Mouse (Mus musculus) thymus, postnatal 14 days (tissue): Measurements from ENCODE around the gene Mfn1.

Experiments used
- DNase-seq: peaks from one replicate; pipeline ENCODE4 v3.0.0; 2021

The Mfn1 gene

DNA sequence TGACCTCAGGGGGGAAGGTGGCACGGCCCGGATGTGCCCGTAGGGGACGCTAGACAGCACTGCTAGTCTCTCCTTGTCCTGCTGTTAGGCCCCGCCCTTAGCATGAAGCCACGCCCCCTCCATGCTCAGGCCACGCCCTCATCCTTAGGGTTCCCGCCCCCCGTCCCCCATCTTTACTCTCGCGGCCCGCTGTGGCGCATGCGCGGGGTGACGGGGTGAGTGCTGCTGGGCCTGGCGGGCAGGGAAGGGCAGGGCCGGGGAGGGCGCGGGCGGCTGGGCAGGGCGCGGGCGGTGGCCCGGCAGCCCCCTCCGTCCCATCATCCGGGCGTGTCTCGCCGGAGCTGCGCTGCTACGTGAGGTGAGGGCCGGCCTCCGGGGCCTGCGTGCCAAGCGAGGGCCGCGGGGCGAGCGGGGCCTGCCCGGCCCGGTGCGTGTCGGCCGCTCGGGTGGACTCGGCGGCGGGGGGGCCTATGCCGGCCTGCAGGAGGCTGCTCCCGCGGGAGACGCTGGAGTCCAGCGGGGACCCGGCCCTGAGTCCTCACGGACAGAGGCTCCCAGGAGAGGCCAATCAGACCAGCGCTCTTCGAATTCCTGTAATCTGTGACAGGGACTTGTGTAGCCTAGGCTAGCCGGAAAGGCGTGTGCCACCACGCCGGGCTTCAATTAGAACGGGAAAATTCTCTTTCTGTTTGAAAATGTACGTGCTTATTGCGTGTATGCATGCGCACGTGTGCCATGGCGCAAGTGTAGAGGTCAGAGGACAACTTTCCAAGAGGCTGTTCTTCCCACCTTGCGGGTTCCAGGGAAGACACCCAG lies 18.7 kb upstream of the Mfn1 start:
- DNase-seq: peak; percentile 95

DNA sequence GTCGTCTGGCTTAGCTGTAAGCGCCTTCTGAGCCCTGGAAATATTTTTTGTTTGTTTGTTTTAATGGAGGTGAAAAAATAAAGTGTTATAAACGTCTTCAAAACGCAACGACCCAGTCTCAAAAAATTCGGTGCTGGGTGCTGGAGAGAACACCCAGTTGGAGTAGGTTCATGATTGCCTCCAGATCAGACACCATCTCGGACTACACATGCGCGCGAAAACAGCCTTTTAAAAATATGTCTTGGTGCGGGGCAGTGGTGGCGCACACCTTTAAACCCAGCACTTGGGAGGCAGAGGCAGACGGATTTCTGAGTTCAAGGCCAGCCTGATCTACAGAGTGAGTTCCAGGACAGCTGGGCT lies 18.1 kb upstream of the Mfn1 start:
- DNase-seq: peak; percentile 33

DNA sequence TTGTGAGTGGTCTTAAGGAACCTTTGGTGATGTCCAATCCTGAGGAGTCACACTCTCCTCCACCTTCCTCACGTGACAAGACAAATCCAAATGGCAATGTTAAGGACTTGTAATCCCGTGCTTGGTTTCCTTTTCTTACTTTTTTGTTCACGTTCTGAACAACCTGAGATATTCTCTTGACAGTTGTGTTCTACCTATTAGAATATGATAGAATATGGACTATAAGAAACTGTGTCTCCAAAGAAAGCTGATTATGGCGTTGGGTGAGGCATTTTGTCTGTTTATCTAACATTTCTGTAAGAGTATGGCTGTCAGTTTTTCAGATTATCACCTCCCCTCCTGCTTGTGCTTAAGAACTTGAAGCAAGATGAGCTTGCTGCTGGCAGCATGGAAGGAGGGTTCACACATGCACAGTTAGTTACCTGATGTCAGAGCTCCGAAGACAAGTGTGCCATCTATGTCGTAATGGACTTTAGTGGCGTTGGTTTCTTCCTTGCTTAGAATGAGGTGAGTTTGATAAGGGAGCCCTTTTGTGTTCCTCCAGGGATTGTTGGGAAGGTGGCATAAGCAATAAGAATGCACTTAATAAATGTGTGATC lies 16.5 kb upstream of the Mfn1 start:
- no peak for DNase-seq

DNA sequence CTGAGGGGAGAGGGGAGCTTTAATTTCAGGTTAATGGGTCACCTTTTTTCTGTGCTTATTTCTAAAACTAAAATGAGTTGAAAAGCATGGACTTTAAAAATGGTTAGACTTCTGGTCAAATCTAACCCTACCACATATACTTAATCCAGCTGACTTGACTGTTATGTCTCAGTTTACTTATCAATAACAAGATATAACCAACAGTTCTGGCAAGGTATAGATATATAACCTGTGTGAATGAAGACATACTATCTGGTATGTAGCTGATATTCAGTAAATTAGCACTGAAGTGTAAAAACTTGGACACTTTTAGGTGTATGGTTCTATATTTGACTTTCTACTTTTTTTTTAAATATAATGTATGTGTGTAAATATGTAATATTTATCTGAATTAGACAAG lies 15.7 kb upstream of the Mfn1 start:
- no peak for DNase-seq

DNA sequence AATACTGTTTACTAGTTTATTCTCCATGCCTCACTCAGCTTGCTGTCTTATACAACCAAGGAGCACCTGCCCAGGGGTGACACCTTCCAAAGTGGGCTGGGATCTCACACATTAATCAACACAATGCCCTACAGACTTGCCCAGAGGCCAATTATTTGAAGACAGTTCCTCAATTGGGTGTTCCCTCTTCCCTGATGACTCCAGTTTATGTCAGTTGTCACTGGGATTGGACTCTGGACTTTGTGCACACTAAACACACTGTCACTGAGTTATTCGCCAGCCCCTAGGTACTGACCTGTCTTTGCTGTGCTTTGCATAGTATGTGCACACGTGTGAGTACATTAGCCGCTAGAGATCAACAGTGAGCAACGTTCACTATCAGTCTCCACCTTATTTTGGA lies 2.1 kb upstream of the Mfn1 start:
- no peak for DNase-seq

DNA sequence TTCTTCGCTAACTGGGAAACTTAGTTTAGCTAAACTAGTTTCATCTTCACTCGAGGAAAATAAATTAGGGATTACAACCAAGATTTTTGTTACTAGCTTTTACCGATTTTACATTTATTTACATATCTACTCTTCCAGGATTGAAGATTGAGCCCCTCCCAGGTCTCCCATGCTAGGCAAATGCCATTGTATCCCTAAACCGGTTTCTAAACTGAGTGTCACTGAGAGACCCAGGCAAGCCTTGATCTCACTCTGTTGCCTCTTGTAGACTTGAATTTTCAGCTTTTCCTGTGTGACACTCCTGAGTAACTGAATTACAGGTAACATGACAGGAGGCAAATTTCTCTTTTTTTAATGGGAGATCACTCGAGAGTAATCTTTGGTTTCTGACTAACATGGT lies 776 bp downstream of the Mfn1 start:
- no peak for DNase-seq

DNA sequence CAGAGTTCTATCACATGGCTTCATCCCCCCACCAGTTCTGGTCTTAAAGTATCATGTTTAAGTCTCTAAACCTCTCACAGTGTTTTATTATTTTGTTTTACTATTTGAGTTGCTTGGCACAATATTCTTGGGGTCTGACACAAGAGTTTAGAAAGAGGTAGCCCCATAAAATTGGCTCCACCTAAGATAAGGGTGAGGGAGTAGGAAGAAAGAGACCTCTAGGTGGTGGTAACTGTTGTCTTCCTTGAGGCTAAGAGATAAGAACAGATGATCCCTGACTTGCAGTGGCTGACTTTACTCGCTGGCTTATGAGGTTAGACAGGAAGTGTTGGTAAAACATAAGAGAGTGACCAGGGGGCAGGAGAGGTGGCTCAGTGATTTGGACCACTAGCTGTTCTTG lies 6.4 kb downstream of the Mfn1 start:
- DNase-seq: no peak

DNA sequence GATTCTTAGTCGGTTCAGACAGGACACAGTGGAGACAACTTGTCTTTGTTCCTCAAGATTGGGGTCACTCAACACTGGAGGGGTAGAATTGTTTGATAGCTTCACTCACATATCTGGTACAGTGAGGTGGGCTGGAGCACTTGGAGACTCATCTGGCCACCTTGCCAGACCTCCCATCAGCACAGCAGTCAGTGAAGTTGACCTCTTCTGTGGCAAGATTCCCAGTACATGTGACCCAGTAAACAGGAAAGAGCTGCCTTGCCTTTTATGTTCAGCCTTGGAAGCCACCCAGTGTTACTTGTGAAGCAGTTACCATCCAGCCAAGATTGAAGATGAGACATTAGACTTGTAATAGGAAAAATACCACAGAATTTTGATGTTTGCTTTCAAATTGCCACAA lies 8.3 kb downstream of the Mfn1 start:
- DNase-seq: no peak

DNA sequence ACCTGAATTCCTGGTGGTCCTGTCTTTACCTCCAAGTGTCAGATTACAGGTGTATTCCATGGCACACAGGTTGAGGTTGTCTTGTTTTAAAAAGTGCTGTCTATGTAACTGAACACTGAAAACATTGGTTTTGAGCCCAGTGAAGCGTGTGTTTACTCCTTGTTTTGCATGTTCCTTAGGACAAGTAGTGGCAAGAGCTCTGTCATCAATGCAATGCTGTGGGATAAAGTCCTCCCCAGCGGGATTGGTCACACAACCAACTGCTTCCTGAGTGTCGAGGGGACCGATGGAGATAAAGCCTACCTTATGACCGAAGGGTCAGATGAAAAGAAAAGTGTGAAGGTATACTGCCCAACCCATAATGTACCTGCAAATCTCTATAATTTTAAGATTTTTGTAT lies 8.8 kb downstream of the Mfn1 start:
- DNase-seq: no peak

DNA sequence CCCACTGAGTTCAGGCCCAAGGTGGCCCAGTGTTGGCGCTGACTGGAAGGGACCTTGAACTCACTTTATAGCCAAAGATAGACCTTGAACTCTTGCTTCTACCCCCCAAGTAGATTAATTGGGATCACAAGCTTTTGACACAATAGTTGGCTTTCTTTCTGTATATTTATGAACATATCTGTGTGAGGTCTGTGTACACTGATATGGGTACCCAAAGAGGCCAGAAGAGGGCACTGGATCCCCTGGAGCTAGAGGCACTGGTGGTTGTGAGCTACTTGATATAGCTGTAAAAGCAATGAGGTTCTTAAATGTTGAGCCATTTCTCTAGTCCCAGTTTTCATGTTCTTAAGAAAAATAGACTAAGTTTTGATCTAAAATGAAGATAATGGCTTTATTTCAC lies 23.8 kb downstream of the Mfn1 start:
- peak; percentile 49 for DNase-seq

DNA sequence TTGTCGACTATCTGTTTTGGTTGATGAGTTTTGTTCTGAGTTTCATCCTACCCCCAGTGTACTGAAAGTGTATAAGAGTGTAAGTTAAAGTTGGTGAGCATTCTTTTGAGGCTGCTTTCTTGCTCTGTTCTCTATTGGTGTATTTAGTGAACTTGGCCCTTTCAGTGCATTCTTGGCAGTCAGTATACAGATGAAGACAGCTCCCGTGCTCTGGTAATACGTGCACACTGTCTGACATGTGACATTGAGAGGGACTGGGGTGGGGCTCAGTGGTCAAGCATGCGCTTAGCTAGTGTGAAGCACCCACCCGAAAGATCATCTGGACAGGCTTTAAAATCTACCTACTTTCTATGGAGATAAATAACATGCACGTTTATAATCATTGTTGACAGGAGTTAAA lies 34.1 kb downstream of the Mfn1 start:
- no peak for DNase-seq

DNA sequence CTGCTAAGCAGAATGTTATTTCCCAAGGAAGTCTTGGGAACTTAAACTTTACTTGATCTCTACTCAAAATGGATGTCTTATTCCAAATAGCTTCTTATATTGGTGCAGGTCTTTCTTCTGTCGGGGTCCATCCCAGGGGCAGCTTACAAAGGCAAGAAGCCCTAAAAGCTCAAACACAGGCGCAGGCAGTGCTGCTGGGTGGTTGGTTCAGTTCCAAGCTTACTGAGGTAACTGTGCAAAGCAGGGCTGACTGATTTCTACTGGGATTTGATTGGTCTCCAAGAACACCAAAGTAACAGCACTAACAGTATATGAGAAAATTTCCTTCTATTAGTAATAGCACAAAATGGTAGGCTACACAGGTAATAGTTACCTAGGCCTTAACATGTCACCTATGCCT lies 43.8 kb downstream of the Mfn1 start:
- no peak for DNase-seq

DNA sequence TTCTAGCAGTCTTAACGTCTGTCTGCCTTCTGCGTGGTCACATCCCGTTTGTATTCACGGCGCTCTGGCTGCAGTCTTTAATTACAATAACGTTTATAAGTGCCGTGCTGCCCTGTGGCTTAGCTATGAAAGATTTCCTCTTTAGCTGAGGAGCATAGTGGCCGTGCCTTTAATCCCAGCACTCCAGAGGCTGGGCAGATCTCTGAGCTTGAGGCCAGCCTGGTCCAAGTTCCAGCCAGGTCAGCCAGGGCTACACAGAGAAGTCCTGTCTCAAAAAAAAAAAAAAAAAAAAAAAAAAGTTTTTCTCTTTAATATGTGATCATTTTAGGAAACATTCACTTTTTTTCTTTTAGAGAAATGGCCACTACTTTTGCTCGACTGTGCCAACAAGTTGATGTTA lies 44.6 kb downstream of the Mfn1 start:
- no peak for DNase-seq

DNA sequence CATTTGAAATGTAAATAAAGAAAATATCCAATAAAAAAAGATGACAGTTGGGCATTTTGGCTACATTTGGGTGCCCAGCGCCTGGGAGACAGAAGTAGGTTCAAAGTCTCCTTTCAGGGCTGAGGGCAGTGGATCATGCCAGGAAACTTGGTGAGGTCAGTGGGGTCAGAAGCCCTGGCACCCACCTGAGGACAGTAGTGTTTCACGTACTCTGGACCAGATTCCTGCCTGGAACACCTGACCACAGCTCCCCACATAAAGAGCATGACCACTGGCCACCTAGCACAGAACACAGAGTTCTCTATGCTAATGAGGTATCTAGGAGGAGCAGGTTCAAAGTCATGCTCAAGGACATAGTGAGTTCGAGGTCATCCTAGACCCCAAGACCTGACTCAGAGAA lies 45.9 kb downstream of the Mfn1 start:
- DNase-seq: no peak

DNA sequence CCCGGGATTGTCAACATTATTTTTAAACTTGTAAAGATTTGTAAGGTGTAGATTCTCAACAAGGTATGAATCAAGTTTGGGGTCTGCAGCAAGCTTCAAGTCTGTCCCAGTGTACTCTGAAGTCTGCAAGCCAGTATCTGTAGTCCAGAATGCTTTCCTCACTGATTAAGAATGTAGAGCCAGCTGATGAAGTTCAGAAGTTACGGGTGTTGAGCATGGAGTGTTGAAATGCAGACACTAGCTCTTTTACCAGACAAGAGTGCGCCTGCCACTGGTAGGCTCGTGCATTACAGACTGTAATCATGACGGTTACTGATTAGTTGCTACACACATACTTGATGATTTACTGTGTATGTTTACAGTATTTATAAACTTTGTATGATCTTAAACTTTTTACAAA lies 49.5 kb downstream of the Mfn1 start:
- no peak for DNase-seq

DNA sequence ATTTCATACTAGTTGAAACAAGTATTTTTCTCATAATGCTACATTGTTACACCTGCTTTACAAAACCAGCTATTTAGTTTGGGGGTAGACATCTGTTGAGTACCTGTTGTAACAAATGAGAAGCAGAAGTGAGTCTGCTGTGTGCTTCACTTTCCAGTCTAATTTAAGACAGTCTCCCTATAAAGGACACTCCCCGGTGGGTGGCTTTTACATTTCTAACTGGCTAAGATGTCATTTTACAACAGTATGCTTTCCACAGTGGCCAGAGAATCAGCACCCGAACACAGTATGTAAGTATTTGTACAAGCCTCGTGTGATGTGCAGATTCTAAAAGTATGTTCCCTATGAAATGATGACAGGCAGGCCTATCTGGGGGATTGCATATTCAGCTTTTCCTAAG lies 51.5 kb downstream of the Mfn1 start:
- no peak for DNase-seq

DNA sequence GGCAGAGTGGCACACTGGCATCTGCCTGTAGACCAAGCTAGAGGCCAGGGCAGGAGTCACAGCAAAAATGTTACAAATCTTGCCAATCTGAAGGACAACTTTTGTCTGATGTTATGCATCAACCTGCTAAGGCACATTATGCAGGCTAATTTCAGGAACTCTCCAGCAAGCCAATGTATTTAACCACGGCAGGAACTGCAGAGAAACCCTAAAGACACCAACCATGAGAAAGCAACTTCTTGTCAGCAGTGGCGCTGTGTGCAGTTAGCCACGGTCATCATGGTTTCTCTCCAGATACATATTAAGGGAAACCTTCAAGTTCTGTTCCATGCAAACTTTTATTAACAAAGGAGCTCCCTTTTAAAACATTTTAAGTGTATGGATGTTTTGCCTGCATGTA lies 52.6 kb downstream of the Mfn1 start:
- DNase-seq: no peak

DNA sequence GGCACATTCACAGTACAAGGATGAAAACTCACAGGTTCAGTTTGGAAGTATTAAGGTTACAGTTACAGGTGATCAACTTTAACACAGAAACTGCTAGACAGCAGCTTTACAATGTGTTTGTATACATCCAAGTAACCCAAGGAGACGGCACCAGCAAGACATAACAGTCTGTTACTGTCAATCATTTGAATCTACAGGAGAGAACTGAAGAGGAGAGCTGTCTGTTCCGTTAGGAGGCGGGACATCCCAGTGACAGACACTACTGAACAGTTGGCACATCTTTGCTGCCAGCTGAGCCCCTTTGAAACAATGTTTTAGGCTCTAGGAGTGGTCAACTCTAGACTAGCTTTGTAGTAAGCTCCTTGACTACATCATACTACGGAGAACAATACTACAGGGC lies 54.2 kb downstream of the Mfn1 start:
- no peak for DNase-seq

DNA sequence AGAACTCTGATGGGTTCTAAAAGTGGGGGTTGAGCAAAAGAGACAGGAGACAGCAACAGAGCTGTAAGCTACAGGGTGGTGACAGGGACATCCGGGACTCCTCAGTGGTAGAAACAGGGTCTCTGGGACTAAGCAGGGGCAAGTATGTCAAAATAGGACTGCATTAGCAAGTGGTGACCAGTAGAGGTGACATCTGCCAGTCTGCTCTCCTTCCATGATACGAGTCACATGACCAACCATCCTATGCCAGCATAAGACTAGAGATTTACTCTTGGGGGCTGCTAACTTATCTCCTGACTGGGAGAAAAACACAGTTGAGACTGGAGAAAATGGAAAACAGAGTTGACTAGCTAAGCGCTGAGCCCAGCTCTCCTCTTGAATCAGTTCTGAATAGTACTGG lies 57.0 kb downstream of the Mfn1 start:
- DNase-seq: no peak

DNA sequence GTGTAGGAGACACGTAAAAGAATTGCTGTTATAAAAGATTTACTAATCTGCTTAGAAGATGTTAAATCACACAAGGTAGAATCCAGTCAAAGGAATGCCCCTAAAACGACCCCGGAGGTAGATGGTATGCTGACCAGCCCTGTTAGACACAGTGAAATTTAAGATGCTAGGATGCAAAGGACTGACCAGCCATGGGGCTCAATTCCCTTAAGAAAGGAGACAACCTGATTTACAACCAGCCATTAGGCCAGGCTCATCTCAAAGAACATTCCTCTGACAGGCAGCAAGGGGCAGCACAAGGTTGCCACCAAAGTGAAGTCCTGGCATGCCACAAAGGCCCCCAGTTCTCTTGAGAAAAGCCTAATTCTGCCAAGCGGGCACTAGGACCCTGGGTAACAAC lies 65.8 kb downstream of the Mfn1 start:
- DNase-seq: no peak

DNA sequence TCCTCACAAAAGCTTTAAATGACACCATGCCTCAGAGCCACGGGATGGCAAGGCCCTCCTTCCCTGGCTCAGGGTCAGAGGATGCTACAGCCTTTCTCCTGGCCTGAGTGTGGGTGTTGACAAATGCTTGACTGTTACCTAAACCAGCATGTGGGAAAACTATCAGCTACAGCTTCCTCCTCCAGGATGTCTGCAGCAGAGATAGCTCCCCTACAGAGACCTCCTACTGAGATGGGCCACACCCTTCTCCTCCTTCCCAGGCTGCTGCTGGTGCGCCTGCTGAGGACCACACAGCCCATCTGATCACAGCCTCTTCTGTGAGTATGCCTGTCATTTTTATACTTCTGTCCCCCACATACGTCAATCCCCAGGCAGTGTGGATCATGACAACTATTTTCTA lies 70.1 kb downstream of the Mfn1 start:
- DNase-seq: no peak

DNA sequence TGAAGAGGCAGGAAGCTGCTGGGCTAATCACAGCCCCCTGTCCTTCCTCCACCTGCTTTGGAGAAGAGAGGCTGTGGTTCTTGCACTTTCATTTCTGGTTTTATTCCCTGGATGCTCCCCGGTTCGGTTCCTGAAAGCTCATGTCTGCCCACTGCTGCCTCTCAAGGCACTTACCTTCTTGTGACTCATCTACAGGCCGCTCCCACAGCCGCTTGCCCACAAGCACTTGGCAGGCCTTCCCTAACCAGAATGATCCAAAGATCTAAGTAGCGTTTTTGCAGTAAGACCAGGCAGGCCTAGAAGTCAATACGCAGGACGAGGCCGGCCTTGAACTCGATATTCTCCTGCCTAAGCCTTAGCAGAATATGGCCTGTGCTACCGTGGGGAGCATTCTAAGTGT lies 71.8 kb downstream of the Mfn1 start:
- no peak for DNase-seq

DNA sequence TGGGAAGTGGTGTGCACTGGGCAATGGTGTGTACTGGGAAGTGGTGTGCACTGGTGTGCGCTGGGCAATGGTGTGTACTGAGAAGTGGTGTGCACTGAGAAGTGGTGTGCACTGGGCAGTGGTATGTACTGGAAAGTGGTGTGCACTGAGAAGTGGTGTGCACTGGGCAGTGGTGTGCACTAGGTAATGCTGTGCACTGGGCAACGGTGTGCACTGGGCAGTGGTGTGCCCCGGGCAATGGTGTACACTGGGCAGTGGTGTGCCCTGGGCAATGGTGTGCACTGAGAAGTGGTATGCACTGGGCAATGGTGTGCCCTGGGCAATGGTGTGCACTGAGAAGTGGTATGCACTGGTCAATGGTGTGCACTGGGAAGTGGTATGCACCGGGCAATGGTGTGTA lies 80.0 kb downstream of the Mfn1 start:
- DNase-seq: no peak

DNA sequence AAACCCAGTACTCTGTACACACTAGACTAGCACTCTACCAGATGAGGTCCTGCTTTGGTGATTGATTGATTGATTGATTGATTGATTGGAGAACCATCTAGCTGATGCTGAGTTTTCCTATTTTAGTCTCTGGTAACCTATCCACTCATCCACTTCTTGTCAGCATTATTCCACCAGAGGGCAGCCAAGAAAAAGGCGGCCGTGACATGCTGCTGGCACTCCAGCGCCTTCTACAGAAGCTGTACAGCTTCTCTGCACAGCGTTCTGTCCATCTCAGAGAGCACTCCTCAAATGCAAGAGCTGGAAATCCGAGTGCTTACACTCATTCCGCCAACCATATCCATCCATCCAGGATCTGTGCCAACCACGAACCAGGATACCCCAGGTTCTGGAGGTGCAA lies 81.3 kb downstream of the Mfn1 start:
- DNase-seq: peak; percentile 63

DNA sequence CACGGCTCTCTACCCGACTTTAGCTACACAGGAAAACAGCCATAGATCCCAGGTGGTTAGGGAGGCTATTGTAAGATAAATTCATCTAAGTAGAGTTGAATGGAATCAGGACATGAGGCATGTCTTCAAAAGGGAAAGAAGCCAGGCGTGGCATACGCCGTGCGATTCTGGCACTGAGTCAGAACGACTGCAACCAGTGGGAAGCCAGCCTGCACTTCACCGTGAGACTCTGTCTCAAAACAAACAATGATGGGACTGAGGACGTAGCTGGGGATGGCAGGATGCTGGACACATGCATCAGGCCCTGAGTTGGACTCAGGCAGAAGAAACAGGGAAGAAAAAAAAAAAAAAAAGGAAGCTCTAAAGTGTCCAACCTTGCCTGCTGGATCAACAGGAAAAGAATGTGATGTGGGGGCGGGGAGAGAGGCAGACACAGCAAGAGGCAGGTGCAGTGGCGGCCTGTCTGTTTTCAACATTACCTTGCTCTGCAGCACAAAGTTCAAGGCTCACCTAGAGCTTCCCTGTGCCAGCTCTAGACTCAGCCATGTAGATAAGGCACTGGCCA lies 82.4 kb downstream of the Mfn1 start:
- DNase-seq: peak; percentile 26
